Mouse (Mus musculus) skeletal muscle tissue, adult 2 months (tissue): ENCODE measurements around the gene Gm20695.
"Not testable (repeated sequence)": the region's sequence is repeated elsewhere in the genome, so short reads cannot be mapped to it uniquely, and the experiment has no call there.

Experiments used
- DNase-seq: peaks from one replicate; pipeline ENCODE4 v3.0.0-alpha.2; 2012; ENCODE audit warnings: low read depth, low spot score

Gene Gm20695

DNA sequence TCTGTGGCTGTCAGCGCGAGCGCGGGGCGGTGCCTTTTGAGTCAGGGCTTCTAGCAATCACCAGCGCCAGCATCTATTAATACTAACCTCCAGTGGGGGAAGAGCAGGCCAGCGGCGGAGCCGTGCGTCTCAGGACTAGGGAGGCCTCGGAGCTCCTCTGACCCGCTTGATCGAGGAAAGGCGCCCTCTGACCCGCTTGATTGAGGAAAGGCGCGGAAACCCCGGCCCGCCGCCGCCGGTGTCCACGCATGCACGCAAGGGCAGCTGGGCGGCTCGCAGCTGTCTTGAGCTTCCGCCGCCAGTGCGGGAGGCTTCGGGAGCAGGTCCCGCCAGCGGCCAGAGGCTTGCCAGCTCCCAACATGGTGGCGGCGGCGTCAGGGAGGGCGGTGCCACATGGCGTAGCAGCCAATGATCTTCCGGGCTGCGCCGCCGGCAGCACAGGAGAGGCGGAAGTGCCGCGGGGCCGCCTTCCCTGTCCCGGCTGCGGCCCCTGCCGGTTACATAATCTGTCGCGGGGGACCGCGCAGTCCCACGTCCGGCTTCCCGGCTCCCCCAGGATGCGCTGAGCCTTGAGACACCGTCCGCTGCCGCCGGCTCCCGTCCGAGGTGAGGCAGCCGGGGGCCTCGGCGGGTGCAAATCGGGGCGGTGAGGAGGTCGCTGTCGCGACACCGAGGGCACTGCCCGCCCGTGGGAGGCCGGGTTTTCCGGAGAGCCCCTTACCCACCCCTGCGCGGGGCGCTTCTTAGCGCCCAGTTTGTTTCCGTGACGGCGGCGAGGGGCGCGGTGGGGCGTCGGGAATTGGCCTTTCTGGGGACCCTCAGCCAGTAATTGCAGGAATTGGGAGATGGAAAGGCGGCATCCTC, at the start of gene Gm20695, which contains the start of gene Zfp597:
Gm20695 (plus strand) TSS at position 448 of the 864 bp plus-strand sequence.
Zfp597 (minus strand) TSS at position 361 of the 864 bp plus-strand sequence.
- peak; percentile 96 for DNase-seq

DNA sequence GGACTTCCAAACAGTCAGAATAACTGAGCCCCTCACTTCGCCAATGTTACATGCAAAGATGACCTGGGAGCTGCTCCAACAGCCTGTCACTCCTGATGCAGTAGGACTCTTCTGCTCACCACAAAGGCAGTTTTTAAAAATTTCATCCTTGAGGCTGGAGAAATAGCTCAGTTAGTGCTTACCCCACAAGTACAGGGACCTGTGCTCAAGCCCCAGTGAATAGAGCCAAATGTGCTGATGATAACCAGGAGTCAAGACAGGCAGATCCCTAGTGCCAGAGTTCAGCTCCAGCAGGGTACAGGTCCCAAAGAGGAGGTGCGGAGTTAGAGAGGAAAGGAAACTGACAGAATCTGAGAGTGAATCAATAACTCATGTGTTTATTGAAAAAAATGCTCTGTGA, 49.0 kb upstream of the Gm20695 start:
- no peak for DNase-seq

- peak; percentile 11 for DNase-seq
These were observed 45.1 kb upstream of the Gm20695 start for GRCm38 (mm10) chr16:3839157-3839885.

DNA sequence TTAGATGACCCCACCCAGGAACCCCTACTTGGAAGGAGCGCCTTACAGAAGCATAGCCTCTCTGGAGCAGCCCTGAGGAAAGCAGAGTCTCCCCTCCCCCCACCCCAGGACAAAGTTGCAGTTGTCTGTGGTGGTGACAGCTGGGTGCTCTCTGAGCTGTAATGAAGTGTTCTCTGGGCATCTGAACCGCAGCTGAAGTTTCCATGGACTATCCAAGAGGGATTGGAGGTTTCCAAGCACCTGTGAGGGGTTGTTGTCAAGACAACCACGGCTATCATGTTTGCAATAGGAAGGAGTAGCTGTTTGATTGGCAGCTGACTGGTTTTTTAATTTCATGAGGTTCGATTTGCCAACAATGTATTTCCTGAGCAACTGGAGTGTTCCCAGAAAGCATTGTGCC, 41.5 kb upstream of the Gm20695 start:
- DNase-seq: no peak

- DNase-seq: no peak
These were observed 40.7 kb upstream of the Gm20695 start for GRCm38 (mm10) chr16:3843796-3844195.

DNA sequence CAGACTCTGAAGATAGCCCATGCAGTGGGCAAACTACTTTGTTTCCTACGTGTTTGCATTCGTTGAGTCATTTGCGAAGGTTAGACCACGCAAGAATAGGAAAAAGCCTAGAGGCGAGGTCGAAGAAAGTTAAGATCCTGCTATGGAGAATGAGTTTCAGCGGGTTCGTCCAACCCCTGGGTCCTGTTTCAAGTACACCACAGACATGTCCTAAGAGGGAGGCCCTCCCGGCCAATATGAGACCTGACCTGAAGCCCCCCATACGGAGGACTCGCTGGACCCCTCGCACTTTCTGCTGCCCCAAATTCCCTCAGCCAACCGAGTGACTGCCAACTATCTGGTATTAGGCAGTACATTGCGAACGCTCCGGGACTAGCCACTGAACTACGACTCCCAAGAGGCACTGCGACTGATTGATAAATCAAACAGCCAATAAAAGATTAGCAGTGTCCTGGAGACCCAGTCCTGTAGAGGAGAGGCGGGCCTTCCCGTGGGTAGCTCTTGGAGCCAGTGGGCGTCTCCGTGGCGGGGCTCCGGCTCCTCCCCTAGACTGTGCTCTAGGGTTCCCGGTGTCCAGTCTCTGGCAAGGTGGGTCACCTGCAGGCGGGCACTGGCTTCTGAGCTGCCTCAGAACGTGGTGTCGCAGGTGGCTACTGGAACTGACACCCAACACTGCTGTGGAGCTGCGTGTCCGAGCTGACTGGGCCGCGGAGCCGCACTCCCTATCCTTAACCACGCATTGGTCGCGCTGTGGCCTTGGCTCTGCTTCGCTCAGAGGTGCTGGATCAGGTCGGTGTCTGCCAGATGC, 37.5 kb upstream of the Gm20695 start, which contains the start of gene Zfp174:
Zfp174 (plus strand) TSS at position 558 of the 808 bp plus-strand sequence.
- peak; percentile 95 for DNase-seq

- DNase-seq: no peak
These were observed 36.6 kb upstream of the Gm20695 start for GRCm38 (mm10) chr16:3847871-3848270.

GRCm38 (mm10) chr16:3848416-3848815, 36.0 kb upstream of the Gm20695 start:
- DNase-seq: no peak

DNA sequence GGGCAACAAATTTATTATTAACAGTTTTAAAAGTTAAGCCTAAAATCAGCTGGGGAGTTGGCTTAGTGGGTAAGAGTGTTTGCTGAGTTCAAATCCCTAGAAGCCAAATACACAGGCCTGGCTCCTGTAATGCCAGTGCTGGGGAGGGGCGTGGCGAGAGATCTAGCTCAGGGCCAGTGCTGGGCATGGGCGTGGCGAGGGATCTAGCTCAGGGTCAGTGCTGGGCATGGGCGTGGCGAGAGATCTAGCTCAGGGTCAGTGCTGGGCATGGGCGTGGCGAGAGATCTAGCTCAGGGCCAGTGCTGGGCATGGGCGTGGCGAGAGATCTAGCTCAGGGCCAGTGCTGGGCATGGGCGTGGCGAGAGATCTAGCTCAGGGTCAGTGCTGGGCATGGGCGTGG, 33.1 kb upstream of the Gm20695 start:
- not testable (repeated sequence) for DNase-seq

DNA sequence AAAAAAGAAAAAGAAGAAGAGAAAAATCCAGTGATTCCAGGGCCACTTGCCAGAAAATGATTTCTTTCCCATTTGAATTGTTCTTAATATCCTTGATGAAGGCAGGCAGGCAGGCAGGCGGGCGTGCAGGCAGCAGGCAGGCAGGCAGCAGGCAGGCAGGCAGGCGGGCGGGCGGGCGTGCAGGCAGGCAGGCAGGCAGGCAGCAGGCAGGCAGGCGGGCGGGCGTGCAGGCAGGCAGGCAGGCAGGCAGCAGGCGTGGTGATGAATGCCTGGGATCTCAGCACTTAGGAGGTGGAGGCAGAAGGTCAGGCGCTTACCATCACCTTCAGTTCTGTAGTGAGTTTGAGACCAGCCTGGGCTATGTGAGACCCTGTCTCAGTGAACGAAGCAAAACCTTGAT, 31.9 kb upstream of the Gm20695 start:
- DNase-seq: no peak

- no peak for DNase-seq
These were observed 29.8 kb upstream of the Gm20695 start for GRCm38 (mm10) chr16:3854437-3855182.

GRCm38 (mm10) chr16:3855776-3856175, 28.7 kb upstream of the Gm20695 start:
- no peak for DNase-seq

GRCm38 (mm10) chr16:3859254-3859653, 25.2 kb upstream of the Gm20695 start:
- DNase-seq: no peak

DNA sequence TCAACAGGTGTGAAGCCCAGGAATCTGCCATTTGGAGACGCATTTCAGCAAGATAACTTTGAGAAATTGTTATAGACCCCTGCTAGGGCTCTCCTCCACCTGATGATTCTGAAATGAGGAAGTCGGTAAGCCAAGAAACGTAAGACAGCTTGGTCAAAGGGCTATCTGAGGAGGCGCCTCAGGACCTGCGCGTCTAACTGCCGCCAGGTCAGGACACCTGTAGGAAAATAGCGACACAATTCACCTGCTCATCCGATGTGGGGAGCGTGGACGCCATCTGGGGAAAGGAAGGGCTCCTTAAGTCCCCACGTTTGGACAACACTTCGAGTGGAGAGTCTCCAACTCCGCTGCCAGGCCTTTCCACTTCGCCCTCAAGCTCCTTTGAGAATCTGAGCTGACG, 12.6 kb upstream of the Gm20695 start:
- no peak for DNase-seq

DNA sequence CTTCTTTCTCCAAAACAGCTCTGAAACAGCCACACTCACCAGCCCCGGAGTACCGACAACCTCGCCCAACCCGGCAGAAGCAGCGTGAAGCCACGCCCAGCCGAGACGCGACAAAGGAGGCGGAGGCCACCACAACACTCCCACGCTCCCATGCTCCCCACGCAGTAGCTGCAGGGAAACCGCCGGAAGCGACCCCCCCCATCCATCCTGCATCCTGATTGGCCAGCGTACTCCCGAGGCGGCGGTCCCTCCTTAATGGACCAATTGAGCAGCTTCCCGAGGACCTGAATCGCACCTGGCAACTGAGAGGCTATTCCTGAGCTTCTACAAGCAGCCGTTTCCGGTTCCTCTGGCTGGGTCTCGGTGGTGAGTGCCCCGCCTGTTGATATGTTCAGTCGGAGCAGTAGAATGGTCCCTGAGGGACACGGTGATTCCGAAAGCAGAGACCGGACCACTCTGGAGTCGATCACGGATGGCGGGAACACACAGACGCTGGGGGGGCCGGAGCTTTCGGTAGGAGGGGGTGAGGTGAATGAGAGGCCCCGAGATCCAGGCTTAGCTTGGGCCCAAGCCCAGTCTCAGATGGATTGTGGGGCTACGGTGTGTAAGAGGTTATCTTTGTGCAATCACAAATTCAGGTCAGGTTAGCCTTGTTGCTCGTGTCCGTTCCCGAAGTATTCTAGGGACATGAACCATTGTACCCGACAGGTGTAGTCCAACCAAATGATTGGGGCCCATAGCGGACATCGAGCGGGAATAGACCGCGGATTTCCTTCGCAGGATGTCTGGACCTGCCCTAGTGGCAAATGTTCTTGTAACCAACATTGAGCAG, 12.0 kb upstream of the Gm20695 start, which contains the start of gene Naa60:
Naa60 (plus strand) TSS at position 160 of the 832 bp plus-strand sequence.
- peak; percentile 85 for DNase-seq

GRCm38 (mm10) chr16:3876346-3876745, 8.1 kb upstream of the Gm20695 start:
- no peak for DNase-seq

DNA sequence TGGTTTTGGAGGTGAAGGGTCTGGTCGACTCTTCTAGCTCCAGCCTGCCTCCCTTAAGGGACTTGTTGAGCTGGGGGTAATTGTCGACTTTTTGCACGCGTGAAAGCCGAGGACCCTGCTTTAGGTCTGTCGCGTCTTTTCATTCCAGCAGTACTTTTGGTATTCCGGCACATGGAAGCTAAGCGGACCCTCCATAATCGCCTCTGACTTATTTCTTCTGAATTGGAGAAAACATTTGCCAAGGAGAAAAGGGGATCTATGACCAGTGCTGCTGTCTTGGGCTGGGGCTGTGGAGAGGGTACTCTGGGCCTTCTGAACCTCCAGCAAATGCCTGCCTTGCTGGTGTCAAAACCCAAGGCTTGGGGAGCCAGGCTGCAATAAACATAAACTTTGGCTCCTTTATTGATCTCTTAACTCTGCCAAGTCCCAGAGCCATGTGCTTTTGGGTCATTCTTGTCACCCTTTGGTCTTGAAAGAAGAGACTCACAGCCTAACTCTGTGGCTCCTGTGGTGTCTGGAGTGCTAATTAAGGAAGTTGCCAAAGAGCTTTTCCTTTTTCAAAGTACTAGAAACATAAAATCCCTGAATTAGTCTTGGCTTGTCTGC, 720 bp downstream of the Gm20695 start:
- DNase-seq: no peak

DNA sequence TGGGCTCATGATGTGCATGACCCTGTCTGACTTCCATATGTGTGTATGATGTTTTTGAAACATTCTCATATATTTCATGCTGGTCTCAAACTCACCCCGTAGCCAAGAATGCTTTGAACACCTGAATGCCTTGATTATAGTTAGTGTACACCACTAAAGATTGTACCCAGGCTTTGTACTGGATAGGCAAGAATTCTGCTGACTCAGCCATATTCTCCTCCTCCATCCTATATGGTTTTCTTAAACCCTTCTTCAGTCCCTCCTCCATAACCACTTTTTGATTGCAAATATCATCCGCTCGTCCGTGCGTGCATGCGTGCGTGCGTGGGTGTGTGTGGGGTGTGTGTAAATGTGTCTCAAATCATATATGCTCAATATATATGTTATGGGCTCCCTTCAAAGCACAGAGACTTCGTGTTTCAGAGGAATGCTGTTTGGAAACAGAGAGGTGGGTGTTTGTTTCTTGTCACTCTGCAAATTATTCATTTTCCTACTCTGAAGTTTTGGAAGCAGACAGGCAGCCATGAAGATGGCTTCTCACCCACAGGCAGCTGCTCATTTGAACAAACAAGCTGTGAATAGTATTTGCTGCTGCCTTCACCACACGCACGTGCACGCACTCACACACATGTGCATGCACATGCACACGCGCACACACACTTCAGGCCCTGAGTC, 7.3 kb downstream of the Gm20695 start:
- no peak for DNase-seq

DNA sequence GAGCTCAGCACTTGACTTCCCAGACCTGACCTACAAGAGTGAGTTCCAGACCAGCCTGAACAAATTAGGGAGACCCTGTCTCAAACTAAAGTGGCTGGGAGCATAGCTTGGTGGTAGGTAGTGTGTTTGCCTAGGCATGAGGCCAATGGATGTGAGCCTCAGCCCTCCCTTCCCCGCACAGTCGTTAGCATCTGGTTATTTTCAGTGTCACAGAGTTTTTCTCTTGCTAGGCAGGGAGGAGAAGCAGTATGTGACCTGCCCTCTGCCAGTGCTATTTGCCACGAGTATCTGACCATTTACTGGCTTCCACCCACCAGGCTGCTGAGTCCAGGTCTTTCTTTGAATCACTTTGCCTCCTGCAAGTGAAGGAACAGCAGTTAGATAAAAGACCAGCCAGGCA, 9.3 kb downstream of the Gm20695 start:
- DNase-seq: no peak
